Mouse (Mus musculus) frontal cortex, postnatal 36 days (tissue): ENCODE results near the gene Macrod1.
A peak's percentile ranks its signal among the peaks of the same experiment; 100 is the strongest.

Experiments
- DNase-seq, 2 experiments: peaks; one replicate each; pipeline ENCODE4 v3.0.0; 2022; ENCODE audit warnings: low spot score in 2 of 2

Gene Macrod1

DNA sequence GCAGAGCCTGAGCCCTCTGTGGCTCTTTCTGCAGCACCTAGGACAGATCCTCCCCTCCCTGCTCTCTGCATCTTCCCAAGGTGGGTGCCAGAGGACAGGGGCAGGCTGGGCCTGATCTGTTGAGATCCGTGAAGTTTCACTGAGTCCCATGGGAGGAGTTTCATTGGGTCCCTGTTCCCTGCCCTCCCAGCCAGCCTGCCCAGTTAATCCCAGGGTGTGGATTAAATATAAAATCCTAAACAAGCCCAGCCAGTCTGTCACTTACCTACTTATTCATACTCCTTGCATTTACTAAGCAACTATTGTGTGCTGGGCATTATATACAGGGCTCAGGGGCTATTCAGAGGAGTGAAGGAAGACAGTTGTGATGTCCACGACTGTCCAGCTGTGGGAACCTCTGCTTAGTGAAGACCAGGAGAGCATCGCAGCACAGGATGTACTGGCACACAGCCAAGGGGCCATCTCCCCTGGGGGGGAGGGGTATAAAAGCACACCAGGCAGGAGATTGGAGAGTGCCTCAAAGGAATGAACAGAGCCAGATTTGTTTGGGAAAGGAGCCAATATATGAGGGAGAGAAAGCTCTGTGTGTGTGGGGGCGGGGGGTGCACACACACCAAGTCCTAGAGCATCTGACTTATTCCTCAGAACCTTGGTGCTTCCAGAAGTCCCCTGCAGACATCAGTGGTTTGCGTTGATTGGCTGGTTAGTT lies 85.8 kb downstream of the Macrod1 start:
- no peak for DNase-seq

DNA sequence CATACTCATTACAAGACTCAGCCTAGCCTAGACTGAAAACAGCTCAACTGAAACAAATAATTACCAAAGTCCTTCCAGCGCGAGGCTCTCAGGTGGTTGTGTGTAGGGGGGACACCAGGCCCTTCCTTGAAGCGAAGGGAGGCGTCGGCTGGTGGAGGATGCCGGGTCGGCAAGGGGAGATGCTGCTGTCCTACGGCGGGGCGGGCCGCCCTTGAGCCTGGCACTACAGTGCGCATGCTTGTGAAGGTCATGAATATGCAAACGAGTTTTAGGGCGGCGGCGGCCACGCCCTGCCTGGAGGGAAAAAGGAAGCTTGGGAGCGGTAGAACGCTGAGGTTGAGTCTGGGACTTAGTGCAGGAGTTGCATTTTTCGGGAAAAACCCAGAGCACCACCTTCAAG lies 87.2 kb downstream of the Macrod1 start:
- DNase-seq, result peak; percentile 78 to 82

DNA sequence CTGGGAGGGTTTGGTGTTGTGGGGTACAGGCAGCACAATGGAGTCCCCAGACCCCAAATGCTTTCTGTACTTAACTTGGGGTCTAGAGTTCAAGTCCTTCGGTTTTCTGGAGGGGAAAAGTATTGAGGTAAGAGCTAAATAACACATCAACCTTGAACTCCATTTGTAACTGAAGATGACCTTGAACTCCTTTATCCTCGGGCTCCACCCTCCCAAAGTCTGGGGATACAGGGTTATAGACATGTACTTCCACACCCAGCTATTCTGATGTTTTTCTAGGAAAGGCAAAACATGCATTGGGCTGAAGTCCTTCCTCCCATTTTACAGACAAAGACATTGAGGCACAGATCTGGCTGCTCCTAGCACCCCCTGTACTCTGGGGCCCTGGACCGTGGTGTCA lies 87.8 kb downstream of the Macrod1 start:
- no peak for DNase-seq

DNA sequence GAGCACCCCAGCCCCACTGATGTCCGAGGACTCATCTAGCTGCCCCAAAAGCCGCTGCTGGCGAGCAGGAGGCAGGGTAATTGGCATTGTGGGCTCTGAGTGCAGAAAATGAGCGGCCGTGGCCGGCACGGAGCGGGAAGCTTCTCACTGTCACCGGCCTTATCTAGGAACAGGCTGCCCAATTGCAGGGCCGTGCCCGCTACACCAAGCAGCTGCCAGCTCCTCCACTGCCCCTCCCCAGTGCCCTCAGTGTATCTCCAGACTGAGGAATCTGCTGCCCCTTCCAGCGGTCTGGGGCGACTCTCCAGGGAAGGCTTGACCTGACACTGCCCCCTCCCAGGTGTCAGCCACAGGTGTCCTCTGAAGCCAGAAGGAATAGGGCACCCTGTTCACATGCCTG lies 89.8 kb downstream of the Macrod1 start:
- no peak for DNase-seq

DNA sequence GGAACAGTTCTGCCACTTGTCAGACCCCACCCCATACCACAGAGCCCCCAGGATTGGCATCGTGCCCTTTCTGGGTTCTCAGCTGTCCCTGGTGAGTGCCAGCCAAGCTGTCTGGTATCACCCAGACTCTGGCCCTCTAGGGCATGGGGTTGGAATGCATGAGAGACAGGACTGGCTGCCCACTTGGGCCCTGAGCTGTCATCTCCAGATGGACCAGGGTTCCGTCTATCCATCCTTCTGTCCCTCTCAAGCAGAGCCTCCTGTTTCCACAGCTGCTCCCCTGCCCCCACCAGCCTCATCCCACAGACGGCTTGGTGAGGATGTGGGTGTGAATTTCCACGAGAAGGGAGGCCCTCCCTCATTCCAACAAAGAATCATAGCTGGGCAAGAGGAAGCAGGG lies 91.5 kb downstream of the Macrod1 start:
- DNase-seq, result peak; percentile 64 to 74

DNA sequence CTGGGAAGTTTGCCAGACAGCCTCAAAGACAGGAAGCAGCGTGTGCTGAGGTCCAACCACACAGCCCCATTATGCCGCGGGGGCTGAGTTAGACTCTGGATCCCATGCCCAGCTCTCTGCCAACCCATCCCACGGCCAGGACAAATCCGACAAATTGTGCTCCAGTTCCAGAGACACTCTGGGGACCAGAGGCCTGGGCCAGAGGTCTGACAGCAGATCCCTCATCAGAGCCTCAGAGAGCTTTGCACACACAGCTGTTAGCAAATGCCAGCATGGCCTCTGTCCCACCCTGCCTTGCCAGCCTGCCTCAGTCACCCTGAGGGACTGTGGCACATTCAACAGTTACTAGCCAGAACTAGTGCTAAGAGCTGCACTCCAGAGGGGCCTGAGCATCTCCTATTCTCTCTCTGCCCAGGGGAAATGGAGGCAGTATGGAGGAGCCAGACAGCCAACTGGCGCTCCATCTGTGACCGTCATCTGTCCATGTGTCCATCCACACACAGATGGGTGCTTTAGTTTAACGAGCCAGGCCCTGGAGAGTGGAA lies 92.0 kb downstream of the Macrod1 start:
- DNase-seq, result peak in 1 of 2 experiments; percentile 52

DNA sequence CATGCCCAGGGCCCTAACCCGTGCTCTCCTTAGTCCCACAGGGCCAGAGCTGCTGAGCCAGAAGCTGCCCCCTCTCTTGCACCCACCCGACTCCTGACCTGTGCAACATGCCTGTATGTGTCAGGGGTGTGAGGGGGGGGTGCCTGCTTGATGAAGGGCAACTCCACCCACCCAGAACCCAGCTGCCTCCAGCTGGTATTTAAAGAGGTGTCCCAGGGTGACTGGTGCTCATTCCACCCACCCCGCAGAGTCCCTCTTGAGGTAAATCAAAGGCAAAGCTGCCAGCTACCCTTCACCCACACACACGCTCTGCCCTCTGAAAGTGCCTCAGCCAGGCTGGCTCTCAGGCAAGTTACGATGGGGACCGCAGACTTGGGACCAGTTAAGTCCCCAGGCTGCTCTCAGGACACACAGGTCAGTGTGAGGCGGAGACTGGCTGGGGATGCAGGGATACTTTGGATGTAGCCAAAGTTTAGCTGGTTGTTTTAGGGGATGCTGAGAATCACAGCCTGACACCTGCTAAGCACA lies 92.6 kb downstream of the Macrod1 start:
- no peak for DNase-seq

DNA sequence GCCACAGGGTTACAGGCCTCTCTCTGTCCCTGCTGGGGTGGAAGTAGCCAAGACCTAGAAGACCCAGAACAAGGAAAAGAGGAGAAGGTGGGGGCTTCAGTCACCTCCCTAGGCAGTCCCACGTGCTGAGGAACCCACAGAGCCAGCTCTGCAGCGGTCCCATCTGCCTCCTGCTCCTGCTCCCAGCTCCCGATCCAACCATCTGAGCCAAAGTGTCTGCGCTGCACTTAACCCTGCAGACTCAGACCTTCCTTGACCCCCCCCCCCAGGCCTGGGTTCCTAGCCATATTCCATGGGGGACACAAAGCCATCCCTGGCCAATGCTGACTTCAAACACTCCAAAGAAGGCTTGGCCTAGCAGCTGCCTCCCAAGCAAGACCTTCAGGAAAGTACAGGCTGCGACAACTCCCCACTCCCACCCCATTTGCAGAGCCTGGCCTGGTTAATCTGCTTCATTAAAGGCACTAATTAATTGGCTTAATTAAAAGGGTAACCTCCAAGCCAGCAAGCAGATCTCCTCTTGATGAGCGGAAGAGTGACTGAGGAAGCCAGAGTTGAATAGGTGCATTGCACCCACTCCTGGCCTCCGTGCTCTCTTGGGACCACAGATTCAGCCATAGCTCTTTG lies 94.8 kb downstream of the Macrod1 start:
- DNase-seq, result no peak

DNA sequence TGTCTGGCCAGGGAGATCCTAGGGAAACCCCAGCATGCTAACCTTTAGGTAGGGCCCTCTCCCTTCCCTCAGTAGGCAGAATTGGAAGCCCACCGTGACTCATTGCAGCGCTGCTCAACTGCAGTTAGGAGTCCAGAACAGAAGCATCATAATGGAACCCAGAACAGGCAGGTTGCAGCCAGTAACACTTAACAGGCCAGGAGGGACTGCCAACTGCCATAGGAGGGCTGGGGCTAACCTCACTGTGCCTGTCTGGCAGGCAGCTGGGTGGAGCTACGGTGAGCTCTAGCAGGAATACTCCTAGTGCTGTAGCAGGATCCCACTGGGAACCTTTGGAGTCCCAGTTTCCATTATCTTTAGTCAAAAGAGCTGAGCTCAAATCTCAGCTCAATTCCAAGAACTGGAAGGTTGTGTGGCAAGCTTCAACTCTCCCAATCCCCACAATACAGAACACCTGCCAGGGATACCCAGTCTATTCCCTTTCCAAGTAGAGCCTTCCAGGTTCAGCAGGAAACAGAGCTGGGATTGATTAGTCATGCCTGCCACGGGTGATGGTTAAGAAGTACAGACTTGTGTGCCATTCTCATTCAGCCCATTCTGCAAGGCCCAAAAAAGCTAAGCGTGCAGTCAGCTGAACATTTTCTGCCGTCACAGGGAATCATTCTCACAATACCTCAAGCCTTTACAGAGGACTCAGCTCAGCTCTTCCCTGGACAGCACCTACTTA lies 95.5 kb downstream of the Macrod1 start:
- no peak for DNase-seq

DNA sequence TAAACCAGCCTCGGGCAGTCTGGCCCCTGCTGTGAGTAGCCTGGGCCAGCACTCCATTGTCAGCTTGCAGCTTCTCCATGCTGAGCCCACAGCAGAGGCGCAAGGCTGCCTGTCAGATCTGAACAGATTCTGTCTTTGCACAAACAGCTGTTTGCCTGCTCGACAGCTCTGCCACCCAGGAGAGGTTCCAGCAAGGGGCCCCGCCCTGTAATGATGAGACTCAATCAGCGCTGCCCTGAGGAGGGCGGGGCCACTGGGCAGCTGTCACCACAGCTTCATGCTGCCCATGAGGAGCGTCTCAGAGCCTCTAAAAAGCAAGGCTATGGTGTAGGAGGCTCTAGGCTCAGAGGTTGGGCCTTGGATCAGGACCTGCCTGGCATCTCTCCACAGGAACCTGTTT lies 96.6 kb downstream of the Macrod1 start:
- DNase-seq, result peak in 1 of 2 experiments; percentile 51

DNA sequence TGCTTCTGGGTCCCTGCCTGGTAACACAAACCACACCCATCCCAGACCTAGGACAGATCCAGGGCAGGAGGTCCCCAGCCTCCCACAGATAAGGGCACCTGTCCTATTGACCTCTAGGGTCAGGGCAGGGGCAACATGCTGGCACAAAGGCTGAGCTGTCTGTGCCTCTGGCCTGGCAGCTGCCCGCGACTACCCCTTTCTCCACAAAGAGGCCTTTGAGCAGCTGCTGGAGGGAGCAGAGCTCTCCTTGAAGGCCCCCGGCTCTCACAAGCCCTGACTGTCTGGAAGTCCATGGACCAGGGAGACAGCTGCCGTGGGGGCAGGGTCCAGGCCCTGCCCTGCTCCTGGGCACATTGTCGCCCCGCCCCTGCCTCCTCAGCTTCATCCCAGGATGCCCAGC lies 98.6 kb downstream of the Macrod1 start:
- DNase-seq, result peak in 1 of 2 experiments; percentile 43

DNA sequence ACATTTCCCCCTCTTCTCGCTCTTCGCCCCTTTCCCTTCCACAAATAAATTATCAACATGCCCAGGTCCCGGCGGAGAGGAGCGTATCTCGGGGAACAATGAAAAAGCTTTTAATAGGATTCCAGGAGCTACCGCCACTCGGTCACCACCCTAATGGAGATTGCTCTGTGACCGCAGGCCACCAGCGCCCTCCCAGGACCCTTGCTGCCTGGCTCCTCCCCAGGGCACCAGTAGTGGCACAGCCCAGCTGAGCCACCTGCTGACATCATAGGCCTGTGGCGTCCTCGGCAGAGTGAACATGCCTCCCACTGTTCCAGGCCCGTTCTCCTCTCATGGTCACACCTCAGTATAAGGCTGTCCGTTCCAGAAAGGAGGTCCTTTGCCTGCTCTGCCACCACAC lies 101.1 kb downstream of the Macrod1 start:
- DNase-seq, result no peak

DNA sequence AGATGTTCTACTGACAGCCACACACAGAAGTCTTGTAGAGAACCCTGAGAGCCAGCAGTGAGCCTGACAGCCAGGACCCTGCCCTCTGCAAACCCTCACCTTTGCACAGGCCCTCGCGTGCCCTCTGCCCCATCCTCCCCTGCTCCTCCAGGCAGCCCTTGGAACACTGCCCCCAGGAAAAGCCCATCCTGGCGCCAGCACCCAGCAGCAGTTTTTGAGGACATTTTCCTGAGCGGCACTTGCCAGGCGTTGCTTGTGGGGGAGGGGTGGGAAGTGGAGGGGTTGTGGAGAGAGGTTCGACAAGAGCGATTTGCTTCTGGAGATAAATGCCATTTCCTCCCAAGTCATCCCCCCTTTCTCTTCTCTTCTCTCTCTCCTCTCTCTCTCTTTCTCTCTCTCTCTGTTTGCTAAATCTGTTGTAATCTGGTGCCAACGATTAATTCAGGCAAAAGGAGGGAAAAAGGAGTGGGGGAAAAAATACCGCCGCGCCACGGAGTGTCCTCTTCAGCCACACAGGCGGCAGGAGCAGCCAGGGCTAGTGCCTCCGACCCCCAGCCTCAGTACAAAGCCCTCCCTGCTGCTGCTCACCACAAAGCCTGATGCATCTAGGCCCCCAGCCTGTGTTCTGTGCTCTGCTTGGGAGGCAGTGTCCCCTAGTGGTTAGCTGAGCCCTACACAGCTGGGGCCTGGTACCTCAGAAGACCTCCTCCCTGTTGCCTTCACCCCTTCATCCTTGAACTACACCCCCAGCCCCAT lies 103.7 kb downstream of the Macrod1 start:
- DNase-seq, result no peak

DNA sequence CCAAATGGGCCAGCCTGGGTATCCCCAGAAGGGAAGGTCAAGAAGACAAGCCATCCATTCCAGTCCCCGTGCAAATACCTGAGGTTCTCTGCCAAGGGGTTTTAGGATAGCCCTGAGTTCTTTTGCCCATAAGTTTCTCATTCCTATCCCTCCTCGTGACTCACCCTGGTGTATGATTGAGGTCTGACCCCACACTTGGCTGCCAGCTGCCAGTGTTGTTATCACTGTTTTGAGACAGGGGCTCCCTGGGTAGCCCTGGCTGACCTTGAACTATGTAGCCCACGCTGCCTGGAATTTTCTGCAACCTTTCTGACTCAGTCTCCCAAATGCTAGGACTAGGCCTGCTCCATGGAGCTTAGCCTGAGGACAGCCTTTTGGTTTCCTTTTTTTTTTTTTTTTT lies 104.5 kb downstream of the Macrod1 start:
- DNase-seq, result no peak

DNA sequence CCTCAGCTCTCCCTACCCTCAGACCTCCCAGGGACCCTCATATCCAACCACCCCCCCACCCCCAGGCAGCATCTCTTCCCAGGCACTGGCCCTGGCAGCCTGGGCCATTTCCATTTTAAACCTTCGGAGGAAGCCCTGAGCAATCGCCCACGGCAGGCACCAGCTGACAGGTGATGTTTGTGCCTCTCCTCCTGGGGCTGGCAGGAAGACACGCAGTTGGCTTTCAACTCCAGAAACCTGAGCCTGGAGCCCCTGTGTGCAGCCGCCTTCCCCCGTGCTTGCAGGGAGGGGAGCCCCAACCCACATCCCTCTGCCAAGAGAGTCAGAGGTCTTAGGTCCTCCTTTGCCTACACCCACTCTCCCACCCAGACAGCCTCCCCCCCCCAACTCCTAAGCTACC lies 107.6 kb downstream of the Macrod1 start:
- DNase-seq, result no peak

DNA sequence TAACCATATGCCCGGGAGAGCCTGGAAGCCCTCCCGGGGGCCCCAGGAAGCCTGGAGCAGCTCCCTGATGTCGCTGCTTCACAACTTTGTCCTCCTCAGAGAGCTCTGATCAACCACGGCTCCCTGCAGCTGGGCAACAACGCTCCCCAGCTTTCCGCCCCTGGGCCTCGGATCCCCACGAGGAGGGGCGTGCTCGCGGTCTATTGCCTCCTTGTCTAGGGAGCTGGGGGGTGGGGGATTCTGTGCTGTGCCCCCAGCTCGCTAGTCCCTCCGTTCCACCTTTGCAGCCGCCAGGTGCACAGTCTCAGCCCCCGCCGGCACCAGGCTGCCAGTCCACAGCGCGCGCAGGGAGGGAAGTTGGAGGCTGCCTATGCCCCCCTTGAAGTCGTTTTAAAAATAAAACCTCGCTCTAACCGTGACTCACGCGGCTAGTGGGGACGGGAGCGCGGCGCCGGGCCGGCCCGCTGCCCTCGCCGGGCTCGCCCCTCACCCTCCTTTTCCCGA lies 108.3 kb downstream of the Macrod1 start:
- DNase-seq, result peak in 1 of 2 experiments; percentile 65

DNA sequence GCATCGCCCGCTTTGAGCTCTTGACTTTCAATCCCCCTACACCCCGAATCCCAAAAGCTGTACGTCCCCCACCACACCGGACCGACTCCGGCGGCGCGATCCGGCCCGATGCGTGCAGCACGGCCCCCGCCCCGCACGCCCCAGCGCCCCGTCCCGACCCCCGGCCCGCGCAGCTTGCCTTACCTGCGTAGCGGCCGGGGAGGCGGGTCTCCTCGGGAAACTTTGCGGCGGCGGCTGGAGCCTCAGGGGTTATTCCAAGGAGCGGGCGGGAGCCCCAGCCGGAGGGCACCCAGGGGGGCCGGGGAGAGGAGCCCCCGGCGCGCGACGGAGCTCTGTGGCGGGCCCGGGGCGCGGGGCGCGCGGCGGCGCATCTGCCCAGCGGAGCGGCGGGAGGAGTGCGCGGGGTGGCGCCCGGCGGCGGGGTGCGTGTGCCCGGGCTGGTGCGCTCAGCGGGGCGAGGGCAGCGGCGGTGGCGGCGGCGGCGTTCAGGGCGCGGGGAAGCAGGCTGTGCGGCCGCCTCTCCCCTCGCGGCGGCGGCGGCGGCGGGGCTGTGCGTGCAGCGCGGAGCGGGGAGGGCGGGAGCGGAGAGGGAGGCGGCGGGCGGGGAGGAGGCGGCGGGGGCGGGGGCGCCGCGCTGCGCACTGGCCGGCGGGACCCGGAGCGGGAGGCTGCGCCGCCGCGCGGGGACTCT lies 109.0 kb downstream of the Macrod1 start:
- DNase-seq, result no peak

DNA sequence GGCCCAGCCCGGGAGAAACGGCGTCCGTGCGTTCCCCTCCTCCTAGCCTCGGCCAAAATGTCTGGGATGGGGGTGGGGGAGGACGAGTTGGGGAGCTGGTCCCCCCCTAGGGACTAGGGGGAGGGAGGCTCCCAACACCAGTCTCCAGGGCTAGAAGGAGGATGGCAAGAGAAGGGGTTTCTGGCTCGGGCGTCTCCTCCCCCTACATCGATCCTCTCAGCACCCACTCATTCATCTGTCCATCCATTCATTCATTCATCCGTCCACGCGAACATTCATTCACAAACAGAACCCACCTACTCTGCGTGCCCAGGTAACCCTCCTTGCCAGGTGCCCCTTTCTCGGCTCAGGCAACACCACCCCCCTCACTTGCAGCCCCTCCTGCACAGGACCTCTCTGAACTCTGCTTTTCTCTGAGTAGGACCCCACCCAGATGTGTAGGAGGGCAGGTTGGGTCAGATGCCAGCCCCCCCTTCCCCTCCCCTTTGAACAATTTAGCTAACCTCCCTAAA lies 109.6 kb downstream of the Macrod1 start:
- no peak for DNase-seq

DNA sequence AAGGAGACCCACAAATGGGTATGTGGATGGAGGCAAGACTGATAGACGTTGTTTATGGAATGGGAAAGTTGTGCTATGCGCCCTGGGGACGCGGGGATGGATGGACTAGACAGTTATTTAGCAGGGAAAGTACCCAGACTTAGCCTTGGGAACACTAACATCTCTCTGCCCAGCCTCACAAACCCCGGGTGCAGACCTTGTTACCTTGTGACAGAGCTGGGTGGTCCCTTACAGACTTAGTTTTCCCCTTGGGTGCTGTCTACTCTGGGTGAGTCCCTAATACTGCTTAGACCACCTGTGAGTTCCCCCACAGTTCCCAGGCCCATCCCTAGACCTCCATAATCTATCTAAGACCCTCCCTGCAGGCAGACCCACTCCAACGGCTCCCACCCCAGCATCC lies 110.2 kb downstream of the Macrod1 start:
- DNase-seq, result no peak

DNA sequence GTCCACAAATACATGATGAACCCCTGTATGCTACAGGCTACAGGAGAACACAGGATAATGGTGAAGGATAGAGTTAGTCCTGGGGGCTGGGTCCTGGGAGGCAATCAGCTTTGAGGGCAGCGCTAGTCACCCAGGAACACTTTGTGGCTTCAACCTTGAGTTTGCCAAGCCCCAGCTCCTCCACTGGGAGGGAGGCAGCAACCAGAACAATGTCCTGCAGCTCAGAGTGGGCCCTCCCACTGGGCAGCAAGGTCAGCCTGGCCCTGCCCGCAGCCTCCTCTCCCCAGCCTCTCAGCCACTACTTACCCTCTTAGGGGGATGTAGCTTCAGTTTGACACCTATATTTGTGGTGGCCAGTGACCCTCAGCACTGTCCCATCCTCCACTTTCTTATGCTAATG lies 111.8 kb downstream of the Macrod1 start:
- DNase-seq, result no peak

DNA sequence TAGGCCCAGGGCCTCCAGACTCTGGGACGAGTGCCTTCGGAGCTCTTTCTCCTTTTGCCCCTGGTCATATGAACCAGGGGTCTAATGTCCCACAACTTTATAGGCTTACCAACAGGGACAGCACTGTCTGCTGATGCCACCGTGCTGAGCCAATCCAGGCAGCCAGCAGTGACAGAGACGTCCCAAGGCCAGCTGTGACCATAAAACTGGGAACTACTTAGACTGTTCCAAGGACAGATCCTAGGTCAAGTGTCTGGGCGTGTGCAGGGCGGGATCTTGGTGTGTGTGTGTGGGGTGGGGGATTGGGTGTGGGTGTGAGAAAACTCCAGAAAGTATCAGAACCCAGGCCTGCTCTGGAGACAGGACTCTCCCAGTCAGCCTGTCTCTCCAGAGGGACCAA lies 114.3 kb downstream of the Macrod1 start:
- DNase-seq, result no peak
